Mouse (Mus musculus): ENCODE data around the gene Ints2. TPM values are rescaled to one million over a fixed set of nuclear protein-coding genes. Genes with fewer than 3 reads are reported as not detected.
"Not testable (repeated sequence)": the region's sequence is repeated elsewhere in the genome, so short reads cannot be mapped to it uniquely, and the experiment has no call there.

Ints2 gene
- 10.7 and 14.0 TPM in 2 replicates for total RNA-seq (2017)

GRCm38 (mm10) chr11:86257460-86258076 is at the start of gene Ints2:
Gene Ints2, minus strand, starts transcription at chr11:86257575.
- ATAC-seq (ENCODE audit: extremely low read depth, insufficient number of reproducible peaks, low FRiP score, poor library complexity, severe bottlenecking), result peak; percentile 82

GRCm38 (mm10) chr11:86292201-86292600 is 34.8 kb upstream of the Ints2 start:
- ATAC-seq (ENCODE audit: extremely low read depth, insufficient number of reproducible peaks, low FRiP score, poor library complexity, severe bottlenecking), result not testable (repeated sequence)

GRCm38 (mm10) chr11:86291714-86292113 is 34.3 kb upstream of the Ints2 start:
- no peak for ATAC-seq (ENCODE audit: extremely low read depth, insufficient number of reproducible peaks, low FRiP score, poor library complexity, severe bottlenecking)

DNA sequence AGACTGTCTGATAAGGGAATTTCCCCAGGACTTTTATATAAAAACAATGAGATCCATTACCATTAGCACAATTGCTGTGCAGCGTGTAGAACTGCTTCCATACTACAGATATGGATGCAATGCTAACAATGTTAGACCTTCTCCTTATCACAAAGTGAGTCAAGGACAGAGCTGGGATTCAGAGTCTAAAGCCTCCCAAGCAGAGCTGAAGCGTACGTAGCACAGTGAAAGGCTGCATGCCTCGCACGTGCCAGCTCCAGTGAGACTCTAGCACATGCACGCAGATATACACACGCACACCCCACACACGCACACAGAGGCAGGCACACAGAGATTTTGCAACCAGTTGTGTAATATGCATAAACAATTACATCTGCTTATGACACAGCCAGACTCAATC is 28.4 kb upstream of the Ints2 start:
- ATAC-seq (ENCODE audit: extremely low read depth, insufficient number of reproducible peaks, low FRiP score, poor library complexity, severe bottlenecking), result no peak

- ATAC-seq (ENCODE audit: extremely low read depth, insufficient number of reproducible peaks, low FRiP score, poor library complexity, severe bottlenecking), result no peak
Observed at GRCm38 (mm10) chr11:86278442-86279102, 21.2 kb upstream of the Ints2 start.

DNA sequence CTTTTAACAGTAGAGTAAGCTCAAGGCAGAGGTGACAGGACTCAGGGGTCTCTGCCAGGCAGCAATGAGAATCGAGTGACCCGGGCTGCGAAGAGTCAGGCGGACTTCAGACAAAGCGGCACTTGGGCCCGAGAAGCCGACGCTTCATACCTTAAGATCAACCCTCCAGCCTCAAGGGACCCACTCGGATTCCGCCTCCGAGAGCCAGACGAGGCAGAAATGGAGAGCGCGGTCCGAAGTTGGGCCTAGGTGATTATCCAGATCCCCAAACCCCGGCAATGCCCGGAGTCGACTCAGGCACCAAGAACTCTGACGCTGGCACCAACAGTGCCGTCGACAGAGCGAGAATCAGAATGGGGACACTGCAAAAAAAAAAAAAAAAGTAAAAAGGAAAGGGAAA is 321 bp downstream of the Ints2 start:
- peak; percentile 14; the same call in 1 of the 2 replicates for ATAC-seq (ENCODE audit: extremely low read depth, insufficient number of reproducible peaks, low FRiP score, poor library complexity, severe bottlenecking)

DNA sequence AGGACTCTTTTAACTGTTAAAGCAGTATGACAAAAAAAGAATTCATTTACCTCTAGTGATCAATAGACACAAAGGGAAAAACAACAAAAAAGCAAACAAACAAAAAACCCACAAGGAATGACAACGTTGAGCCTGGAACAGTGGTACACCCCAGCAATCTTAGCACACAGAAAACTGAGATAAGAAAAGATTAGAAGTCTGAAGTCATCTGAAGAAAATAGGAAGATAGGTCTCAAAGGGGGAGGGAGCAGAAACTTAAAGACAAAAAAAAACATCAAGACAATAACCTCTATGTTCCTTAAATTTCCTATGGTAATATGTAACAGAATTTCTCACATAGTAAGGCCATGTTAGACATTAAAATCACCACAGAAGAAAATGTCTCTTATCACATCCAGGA is 4.0 kb downstream of the Ints2 start:
- ATAC-seq (ENCODE audit: extremely low read depth, insufficient number of reproducible peaks, low FRiP score, poor library complexity, severe bottlenecking), result no peak

GRCm38 (mm10) chr11:86232446-86232845 is 24.9 kb downstream of the Ints2 start:
- no peak for ATAC-seq (ENCODE audit: extremely low read depth, insufficient number of reproducible peaks, low FRiP score, poor library complexity, severe bottlenecking)

GRCm38 (mm10) chr11:86231781-86232350 is 25.5 kb downstream of the Ints2 start:
- ATAC-seq (ENCODE audit: extremely low read depth, insufficient number of reproducible peaks, low FRiP score, poor library complexity, severe bottlenecking), result 0 out of 2 replicates have a peak, but pooled peaks have one; percentile 19

DNA sequence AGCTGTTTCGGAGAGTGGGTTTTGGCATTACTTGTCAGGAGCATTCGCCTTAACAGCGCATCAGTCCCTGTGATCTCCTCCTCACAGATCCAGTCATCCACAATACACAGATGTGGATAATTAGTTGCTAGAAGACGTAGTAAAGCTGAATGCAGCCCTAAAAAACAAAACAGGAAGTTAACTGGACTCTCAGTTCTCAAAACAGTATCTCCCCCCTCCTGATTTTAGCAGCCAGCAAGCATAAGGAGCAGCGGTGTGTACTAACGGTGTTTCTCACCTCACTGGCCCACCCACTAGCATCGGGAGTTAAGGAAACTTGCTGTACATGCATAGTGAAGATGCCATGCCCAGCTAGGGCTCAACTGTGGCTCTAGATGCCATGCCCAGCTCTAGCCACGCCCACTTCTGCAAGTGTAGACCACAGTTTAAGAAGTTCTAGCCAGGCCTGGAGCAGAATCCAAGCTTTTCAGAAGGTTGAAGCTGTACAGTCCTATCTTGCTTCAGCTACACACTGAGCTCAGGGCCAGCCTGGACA is 30.7 kb downstream of the Ints2 start:
- ATAC-seq (ENCODE audit: extremely low read depth, insufficient number of reproducible peaks, low FRiP score, poor library complexity, severe bottlenecking), result peak; percentile 36; the same call in 1 of the 2 replicates

- no peak for ATAC-seq (ENCODE audit: extremely low read depth, insufficient number of reproducible peaks, low FRiP score, poor library complexity, severe bottlenecking)
Observed at GRCm38 (mm10) chr11:86225761-86226160, 31.6 kb downstream of the Ints2 start.

DNA sequence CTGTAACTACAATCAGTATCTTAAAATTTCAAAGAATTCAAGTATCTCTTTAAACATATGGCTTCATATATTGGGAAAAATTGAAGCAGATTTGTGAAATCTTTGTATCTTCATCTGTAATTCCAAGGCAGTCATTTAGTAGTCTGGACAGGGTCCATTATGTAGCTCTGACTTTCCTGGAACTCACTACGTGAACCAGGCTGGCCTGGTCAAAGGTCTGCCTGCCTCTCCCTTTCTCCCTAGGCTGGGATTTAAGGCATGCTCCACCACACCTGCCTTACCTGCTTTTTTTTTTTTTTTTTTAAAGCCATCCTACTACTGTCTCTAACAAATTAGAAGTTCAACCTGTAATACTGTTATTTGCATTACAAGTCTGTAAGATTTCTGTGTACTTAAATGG is 45.6 kb downstream of the Ints2 start:
- ATAC-seq (ENCODE audit: extremely low read depth, insufficient number of reproducible peaks, low FRiP score, poor library complexity, severe bottlenecking), result no peak

GRCm38 (mm10) chr11:86209123-86209522 is 48.3 kb downstream of the Ints2 start:
- ATAC-seq (ENCODE audit: extremely low read depth, insufficient number of reproducible peaks, low FRiP score, poor library complexity, severe bottlenecking), result no peak

DNA sequence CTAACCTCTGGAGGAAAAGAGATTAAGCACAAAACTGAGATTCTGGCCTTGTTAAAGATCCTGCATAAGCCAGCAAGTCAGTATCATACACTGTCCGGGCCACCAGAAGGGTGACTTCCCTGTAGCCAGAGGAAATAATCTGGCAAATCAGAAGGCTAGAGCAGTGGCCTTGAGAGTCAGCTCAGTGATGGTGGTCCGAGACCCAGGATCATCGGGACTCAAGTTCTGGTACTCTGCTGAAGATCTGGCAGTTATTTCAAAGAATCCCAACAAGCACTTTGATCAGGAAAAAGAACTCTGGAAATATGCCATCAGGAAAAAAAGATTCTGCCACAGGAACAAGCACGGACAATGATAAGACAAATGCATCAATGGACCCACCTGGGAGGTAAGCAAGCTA is 51.5 kb downstream of the Ints2 start:
- ATAC-seq (ENCODE audit: extremely low read depth, insufficient number of reproducible peaks, low FRiP score, poor library complexity, severe bottlenecking), result no peak

DNA sequence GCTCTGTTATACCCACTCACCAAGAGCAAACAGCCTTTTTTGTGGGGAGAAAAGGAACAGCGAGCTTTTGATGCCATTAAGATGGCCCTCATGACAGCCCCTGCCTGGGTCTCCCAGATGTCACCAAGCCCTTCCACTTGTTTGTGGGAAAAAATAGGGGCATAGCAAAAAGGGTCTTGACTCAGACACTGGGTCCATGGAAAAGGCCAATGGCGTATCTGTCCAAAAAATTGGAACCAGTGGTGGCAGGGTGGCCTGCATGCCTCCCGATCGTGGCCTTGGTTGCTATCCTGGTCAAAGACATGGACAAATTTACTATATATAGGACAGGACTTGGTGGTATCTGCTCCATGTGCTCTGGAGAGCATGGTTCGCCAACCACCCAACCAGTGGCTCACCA is 52.3 kb downstream of the Ints2 start:
- ATAC-seq (ENCODE audit: extremely low read depth, insufficient number of reproducible peaks, low FRiP score, poor library complexity, severe bottlenecking), result no peak

DNA sequence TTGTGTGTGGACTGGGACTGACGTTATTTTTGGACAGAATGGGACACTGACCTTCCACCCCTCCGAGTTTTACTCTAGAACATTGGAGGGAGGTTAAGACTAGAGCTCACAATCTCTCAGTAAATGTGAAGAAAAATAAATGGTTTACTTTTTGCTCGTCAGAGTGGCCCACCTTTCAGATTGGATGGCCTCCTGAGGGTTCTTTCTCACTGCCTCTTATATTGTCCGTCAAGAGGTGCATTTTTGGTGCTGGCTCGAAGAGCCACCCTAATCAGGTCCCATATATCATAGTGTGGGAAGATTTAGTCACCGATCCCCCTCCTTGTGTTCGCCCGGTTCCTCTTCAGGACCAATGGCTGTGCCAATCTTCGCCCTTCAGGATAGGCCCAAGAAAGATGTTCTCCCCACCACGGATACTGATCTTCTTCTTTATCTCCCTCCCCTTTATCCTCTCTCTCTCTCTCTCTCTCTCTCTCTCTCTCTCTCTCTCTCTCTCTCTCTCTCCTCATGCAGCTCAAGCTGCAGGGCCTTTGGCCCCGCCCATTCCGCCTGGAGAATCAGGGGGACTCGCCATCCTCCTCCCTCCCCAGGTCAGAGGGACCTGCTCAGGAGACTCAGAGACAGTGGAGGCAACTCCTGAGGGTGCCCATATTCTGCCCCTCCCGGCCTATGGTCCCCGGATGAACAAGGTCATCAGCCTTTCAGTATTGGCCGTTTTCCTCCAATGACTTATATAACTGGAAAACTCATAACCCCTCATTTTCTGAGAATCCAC is 55.3 kb downstream of the Ints2 start:
- ATAC-seq (ENCODE audit: extremely low read depth, insufficient number of reproducible peaks, low FRiP score, poor library complexity, severe bottlenecking), result no peak

- ATAC-seq (ENCODE audit: extremely low read depth, insufficient number of reproducible peaks, low FRiP score, poor library complexity, severe bottlenecking), result peak; percentile 99
Observed at GRCm38 (mm10) chr11:86201037-86201786, 56.2 kb downstream of the Ints2 start, which contains the start of gene Brip1. Gene Brip1, minus strand, starts transcription at chr11:86201193.

- no peak for ATAC-seq (ENCODE audit: extremely low read depth, insufficient number of reproducible peaks, low FRiP score, poor library complexity, severe bottlenecking)
Observed at GRCm38 (mm10) chr11:86200460-86201021, 56.8 kb downstream of the Ints2 start.
